Comparison of ENCODE assay signal across 19 mouse cellular contexts in genomic region chr3:36536041-36536440, GRCm38 (mm10). TPM values are rescaled to one million over a fixed set of nuclear protein-coding genes. Genes with fewer than 3 reads are reported as not detected.
"Had no signal": no experiment of that assay in that cellular context is flagged by ENCODE, and none has a peak within 500 bp of the region (broad histone marks: within the 10 kb centered on the region; RNA-seq: fewer than 3 reads in every experiment).

No protein-coding gene starts in this region.

- H3K4me2 ChIP-seq: lung, embryonic 14.5 days; midbrain, embryonic 11.5 days; midbrain, embryonic 13.5 days; neural tube, embryonic 12.5 days; stomach, embryonic 15.5 days had no signal

- H3K9me3 ChIP-seq: megakaryocyte, embryonic 14.5 days; midbrain, embryonic 13.5 days; neural tube, embryonic 12.5 days; stomach, embryonic 15.5 days had no signal

- ATAC-seq: midbrain, embryonic 13.5 days; midbrain, embryonic 16.5 days had no signal

- H3K27me3 ChIP-seq: neural tube, embryonic 12.5 days; stomach, embryonic 15.5 days had no signal

- H3K9ac ChIP-seq: liver, embryonic 14.5 days; lung, embryonic 14.5 days; midbrain, embryonic 13.5 days; neural tube, embryonic 12.5 days; stomach, embryonic 15.5 days had no signal

- H3K27ac ChIP-seq: liver, embryonic 14.5 days; macrophage; midbrain, embryonic 13.5 days; neural tube, embryonic 12.5 days; stomach, embryonic 15.5 days; stomach, postnatal 0 days had no signal

- H3K36me3 ChIP-seq: midbrain, embryonic 13.5 days; neural tube, embryonic 12.5 days; stomach, embryonic 15.5 days had no signal

- DNase-seq: lung, adult 18-20 months; lung, embryonic 14.5 days; lung, postnatal 10 days; thymus, adult 2 months; thymus, postnatal 25 days; thymus, postnatal 4 days had no signal

- H3K4me3 ChIP-seq: megakaryocyte, embryonic 14.5 days; midbrain, embryonic 13.5 days; neural tube, embryonic 12.5 days; stomach, embryonic 15.5 days had no signal

RNA-seq across cellular contexts. Expression of gene Gm11549, which starts 14.4 kb away (rescaled TPM):
- total RNA-seq: megakaryocyte progenitor cell, adult 5-6 weeks; monocyte, adult 5-6 weeks; neutrophil, adult 5-6 weeks had no signal
- polyA plus RNA-seq: liver, embryonic 16.5 days; macrophage had no signal

RNA-seq across cellular contexts. Expression of gene Ccna2, which starts 35.9 kb away (rescaled TPM):
- total RNA-seq: neutrophil, adult 5-6 weeks had no signal
